Mouse (Mus musculus): ENCODE results near the gene Src.

DNA sequence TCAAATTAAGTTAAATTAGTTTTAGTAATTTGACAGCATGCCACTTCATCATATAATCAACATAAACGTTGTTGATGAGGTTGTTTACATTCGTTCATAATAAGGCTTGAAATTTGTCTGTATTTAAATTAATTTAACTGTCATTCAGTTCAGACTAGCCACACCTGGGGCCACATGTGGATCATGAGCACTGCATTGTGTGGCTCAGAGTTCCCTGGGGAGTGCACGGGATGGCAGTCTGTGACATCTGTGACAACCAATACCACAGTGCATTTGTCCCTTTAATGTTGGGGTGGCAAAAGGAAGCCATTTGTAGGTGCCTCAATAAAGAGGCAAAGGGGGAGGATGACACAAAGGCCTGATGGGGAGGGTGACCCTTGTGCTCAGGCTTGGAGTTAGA, 41.2 kb upstream of the Src start:
- TF ChIP-seq EP300 (IDR thresholded peaks at IDR 0.05; ENCODE audit: low read depth): no peak
- no peak for TF ChIP-seq CTCF (IDR thresholded peaks at IDR 0.05; ENCODE audit: low read depth)
